Mouse (Mus musculus): ENCODE data around the gene Gpr157. TPM values are rescaled to one million over a fixed set of nuclear protein-coding genes. Genes with fewer than 3 reads are reported as not detected.

The Gpr157 gene
- total RNA-seq, 1 experiment = 0.71 TPM

DNA sequence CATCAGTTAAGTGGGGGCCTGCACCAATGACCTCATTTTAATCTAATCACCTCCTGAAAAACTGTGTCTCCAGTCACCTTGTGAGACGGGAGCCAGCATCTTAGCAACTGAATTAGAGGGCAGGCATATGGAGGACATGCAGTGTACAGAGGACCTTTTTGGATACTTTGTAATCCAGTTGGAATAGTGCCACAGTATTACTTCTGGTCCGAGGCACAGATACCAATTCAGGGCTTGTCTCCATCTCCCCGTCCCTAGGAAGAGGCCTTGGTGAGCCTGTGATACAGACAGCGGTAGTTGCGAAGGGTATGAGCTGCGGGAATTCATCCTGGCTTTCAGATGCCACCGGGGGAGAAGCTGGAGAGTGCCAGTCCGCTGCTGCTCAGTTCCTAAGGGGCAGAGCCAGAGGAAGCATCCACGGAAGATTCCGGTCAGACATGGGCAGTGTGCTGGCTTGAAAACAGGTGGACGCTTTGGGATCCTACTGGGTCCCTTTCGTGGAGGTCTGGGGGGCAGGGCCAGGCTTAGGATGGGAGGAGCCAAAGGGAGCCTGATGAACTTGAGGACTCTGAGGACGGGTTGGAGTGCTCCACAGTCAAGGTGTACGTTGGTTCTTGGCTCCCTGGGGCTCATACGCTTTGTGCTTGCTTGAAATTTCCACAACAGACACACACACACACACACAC is 14.6 kb upstream of the Gpr157 start:
- H3K9ac ChIP-seq (ENCODE audit: insufficient read depth, low read depth, low read length, poor library complexity, severe bottlenecking) = peak overlapping the region; percentile 44; the same call in 1 of the 2 replicates
- H3K9me3 ChIP-seq (ENCODE audit: control insufficient read depth, insufficient read depth, low read depth, low read length) = no peaks in the 10 kb centered on the region
- peaks cover 21% of the 10 kb centered on the region for H3K36me3 ChIP-seq (ENCODE audit: control insufficient read depth, insufficient read depth, low read length, poor library complexity, severe bottlenecking)
- DNase-seq (ENCODE audit: low read depth, low spot score) = no peak
- no peak overlapping the region for H3K27ac ChIP-seq (ENCODE audit: insufficient read depth, low read depth, low read length, poor library complexity, severe bottlenecking)
- peaks cover 0 to 12% of the 10 kb centered on the region in 2 experiments; a peak in 1 of 4 replicates for H3K4me1 ChIP-seq (ENCODE audit: control insufficient read depth in 2 of 2, insufficient read depth in 2 of 2, low read length in 2 of 2, poor library complexity in 1 of 2)
- TF ChIP-seq ZC3H11A (IDR thresholded peaks at IDR 0.05; ENCODE audit: borderline replicate concordance, low read depth, low read length) (no peak), MAFK (IDR thresholded peaks at IDR 0.05; ENCODE audit: insufficient read depth, low read depth, low read length) (no peak), CHD2 (IDR thresholded peaks at IDR 0.05; ENCODE audit: low read depth, low read length) (no peak), HCFC1 (IDR thresholded peaks at IDR 0.05; ENCODE audit: borderline replicate concordance, insufficient read depth, low read length) (no peak), ZNF384 (IDR thresholded peaks at IDR 0.05; ENCODE audit: low read depth, low read length) (no peak)
- peak overlapping the region in 1 of 2 experiments; percentile 52; a peak in 1 of 4 replicates for H3K4me3 ChIP-seq (ENCODE audit: insufficient read depth in 1 of 2, low read depth in 1 of 2, low read length in 2 of 2, poor library complexity in 1 of 2, severe bottlenecking in 1 of 2)
- in situ Hi-C loops (cut with MboI; ENCODE audit: low sequenced_read_pairs in 2 of 2, unreplicated experiment in 2 of 2) = no loop called here

DNA sequence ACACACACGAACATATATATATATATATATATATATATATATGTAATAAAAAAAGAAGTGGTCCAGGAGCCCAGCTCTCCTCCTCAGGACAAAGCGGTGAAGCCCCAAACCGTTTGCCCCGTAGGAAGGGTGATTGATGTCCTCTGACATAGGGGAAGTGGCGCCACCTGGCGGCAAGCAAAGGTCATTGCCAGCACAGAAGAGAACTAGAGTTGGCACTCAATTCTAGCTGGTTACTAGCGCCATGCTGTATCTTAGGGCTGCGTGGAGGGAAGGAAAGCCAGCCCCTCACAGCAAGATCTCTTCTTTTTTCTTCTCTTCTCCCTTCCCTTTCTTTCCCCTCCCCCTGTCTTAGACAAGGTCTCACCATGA is 14.1 kb upstream of the Gpr157 start:
- Histone ChIP-seq H3K4me1 (ENCODE audit: control insufficient read depth in 2 of 2, insufficient read depth in 2 of 2, low read length in 2 of 2, poor library complexity in 1 of 2) (peaks cover 0 to 11% of the 10 kb centered on the region in 2 experiments; a peak in 1 of 4 replicates), H3K36me3 (ENCODE audit: control insufficient read depth, insufficient read depth, low read length, poor library complexity, severe bottlenecking) (peaks cover 18% of the 10 kb centered on the region), H3K9me3 (ENCODE audit: control insufficient read depth, insufficient read depth, low read depth, low read length) (no peaks in the 10 kb centered on the region), H3K27ac (ENCODE audit: insufficient read depth, low read depth, low read length, poor library complexity, severe bottlenecking) (no peak overlapping the region), H3K4me3 (ENCODE audit: insufficient read depth in 1 of 2, low read depth in 1 of 2, low read length in 2 of 2, poor library complexity in 1 of 2, severe bottlenecking in 1 of 2) (no peak overlapping the region), H3K9ac (ENCODE audit: insufficient read depth, low read depth, low read length, poor library complexity, severe bottlenecking) (no peak overlapping the region)
- in situ Hi-C loops (cut with MboI; ENCODE audit: low sequenced_read_pairs in 2 of 2, unreplicated experiment in 2 of 2) = no loop called here
- peak; percentile 66 for DNase-seq (ENCODE audit: low read depth, low spot score)
- 0 out of 2 replicates have a peak, but pooled peaks have one; percentile 29 for TF ChIP-seq ZC3H11A (IDR thresholded peaks at IDR 0.05; ENCODE audit: borderline replicate concordance, low read depth, low read length)
- TF ChIP-seq CHD2 (IDR thresholded peaks at IDR 0.05; ENCODE audit: low read depth, low read length) = no peak
- TF ChIP-seq HCFC1 (IDR thresholded peaks at IDR 0.05; ENCODE audit: borderline replicate concordance, insufficient read depth, low read length) = no peak
- TF ChIP-seq MAFK (IDR thresholded peaks at IDR 0.05; ENCODE audit: insufficient read depth, low read depth, low read length) = no peak
- TF ChIP-seq ZNF384 (IDR thresholded peaks at IDR 0.05; ENCODE audit: low read depth, low read length) = no peak

DNA sequence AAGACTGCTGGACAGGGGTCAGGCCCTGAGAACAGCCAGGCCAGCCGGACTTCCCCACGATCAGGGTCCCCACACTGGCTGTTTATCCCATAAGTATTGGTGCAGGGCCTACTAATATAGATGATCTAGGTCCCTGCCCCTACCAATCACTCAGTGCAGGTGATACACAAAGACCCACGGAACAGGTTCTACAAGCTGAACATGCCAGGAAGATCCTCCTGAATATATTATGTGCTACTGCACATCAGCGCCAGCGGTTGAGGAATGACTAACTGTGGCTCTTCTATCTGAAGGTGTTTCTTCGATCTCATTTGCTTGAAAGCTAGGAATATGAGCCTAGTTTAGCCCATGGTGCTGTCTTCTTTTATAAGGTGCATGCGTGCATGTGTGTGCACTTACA is 11.8 kb upstream of the Gpr157 start:
- Histone ChIP-seq H3K36me3 (ENCODE audit: control insufficient read depth, insufficient read depth, low read length, poor library complexity, severe bottlenecking) (no peaks in the 10 kb centered on the region), H3K4me1 (ENCODE audit: control insufficient read depth in 2 of 2, insufficient read depth in 2 of 2, low read length in 2 of 2, poor library complexity in 1 of 2) (peaks cover 0 to 3% of the 10 kb centered on the region in 2 experiments; a peak in 1 of 4 replicates), H3K4me3 (ENCODE audit: insufficient read depth in 1 of 2, low read depth in 1 of 2, low read length in 2 of 2, poor library complexity in 1 of 2, severe bottlenecking in 1 of 2) (no peak overlapping the region), H3K9me3 (ENCODE audit: control insufficient read depth, insufficient read depth, low read depth, low read length) (no peaks in the 10 kb centered on the region), H3K27ac (ENCODE audit: insufficient read depth, low read depth, low read length, poor library complexity, severe bottlenecking) (no peak overlapping the region), H3K9ac (ENCODE audit: insufficient read depth, low read depth, low read length, poor library complexity, severe bottlenecking) (no peak overlapping the region)
- TF ChIP-seq HCFC1 (IDR thresholded peaks at IDR 0.05; ENCODE audit: borderline replicate concordance, insufficient read depth, low read length) (no peak), MAFK (IDR thresholded peaks at IDR 0.05; ENCODE audit: insufficient read depth, low read depth, low read length) (no peak)
- in situ Hi-C loops (cut with MboI; ENCODE audit: low sequenced_read_pairs in 2 of 2, unreplicated experiment in 2 of 2) = no loop called here
- DNase-seq (ENCODE audit: low read depth, low spot score) = no peak

DNA sequence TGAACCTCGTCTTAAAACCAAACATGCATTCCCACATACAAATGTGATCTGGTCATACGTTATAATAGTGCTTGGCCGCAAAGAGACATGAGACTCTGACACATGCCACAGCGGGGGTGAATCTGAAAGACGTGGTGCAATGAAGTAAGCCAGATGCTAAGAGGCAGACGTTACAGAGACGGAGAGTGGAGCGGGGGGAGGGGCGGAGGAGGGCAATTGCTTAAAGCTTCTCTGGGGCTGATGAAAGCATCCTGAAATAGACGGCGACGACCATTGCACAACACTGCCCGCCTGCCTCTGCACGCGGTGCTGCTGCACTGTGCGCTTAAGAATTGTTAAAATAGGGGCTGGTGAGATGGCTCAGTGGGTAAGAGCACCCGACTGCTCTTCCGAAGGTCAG is 11.0 kb upstream of the Gpr157 start:
- in situ Hi-C loops (cut with MboI; ENCODE audit: low sequenced_read_pairs in 2 of 2, unreplicated experiment in 2 of 2) = no loop called here
- H3K4me3 ChIP-seq (ENCODE audit: insufficient read depth in 1 of 2, low read depth in 1 of 2, low read length in 2 of 2, poor library complexity in 1 of 2, severe bottlenecking in 1 of 2) = no peak overlapping the region
- no peaks in the 10 kb centered on the region for H3K9me3 ChIP-seq (ENCODE audit: control insufficient read depth, insufficient read depth, low read depth, low read length)
- no peak for DNase-seq (ENCODE audit: low read depth, low spot score)
- no peak overlapping the region for H3K27ac ChIP-seq (ENCODE audit: insufficient read depth, low read depth, low read length, poor library complexity, severe bottlenecking)
- no peaks in the 10 kb centered on the region for H3K36me3 ChIP-seq (ENCODE audit: control insufficient read depth, insufficient read depth, low read length, poor library complexity, severe bottlenecking)
- TF ChIP-seq ZC3H11A (IDR thresholded peaks at IDR 0.05; ENCODE audit: borderline replicate concordance, low read depth, low read length) = no peak
- TF ChIP-seq MAFK (IDR thresholded peaks at IDR 0.05; ENCODE audit: insufficient read depth, low read depth, low read length) = no peak
- no peak for TF ChIP-seq ZNF384 (IDR thresholded peaks at IDR 0.05; ENCODE audit: low read depth, low read length)
- TF ChIP-seq CHD2 (IDR thresholded peaks at IDR 0.05; ENCODE audit: low read depth, low read length) = no peak
- TF ChIP-seq HCFC1 (IDR thresholded peaks at IDR 0.05; ENCODE audit: borderline replicate concordance, insufficient read depth, low read length) = no peak
- no peak overlapping the region for H3K9ac ChIP-seq (ENCODE audit: insufficient read depth, low read depth, low read length, poor library complexity, severe bottlenecking)
- peaks cover 0 to 3% of the 10 kb centered on the region in 2 experiments; a peak in 1 of 4 replicates for H3K4me1 ChIP-seq (ENCODE audit: control insufficient read depth in 2 of 2, insufficient read depth in 2 of 2, low read length in 2 of 2, poor library complexity in 1 of 2)

All from ES-E14 (cell line).